Mouse (Mus musculus) heart, adult 18-20 months (tissue): Measurements from ENCODE around the gene Clec4n. TPM values are rescaled to one million over a fixed set of nuclear protein-coding genes. Genes with fewer than 3 reads are reported as not detected.
"Not testable (repeated sequence)": the region's sequence is repeated elsewhere in the genome, so short reads cannot be mapped to it uniquely, and the experiment has no call there.

Experiments
- DNase-seq, 2 experiments: peaks; one replicate each; pipeline ENCODE4 v3.0.0; 2021 to 2022; ENCODE audit warnings: mixed read lengths in 1 of 2
- total RNA-seq, 2 experiments: library from RNA; stranded (reverse); gene quantifications; 2 replicates each; pipeline ENCODE4 v1.2.3; 2021

Gene Clec4n
- total RNA-seq, 2 experiments from 2014 or later, result 0.35 to 0.85 TPM

- DNase-seq, result no peak
Observed at GRCm38 (mm10) chr6:123292751-123293400, 63.2 kb downstream of the Clec4n start.

GRCm38 (mm10) chr6:123293509-123293908 lies 63.9 kb downstream of the Clec4n start:
- not testable (repeated sequence) for DNase-seq

Other genes with a start within 250 kb of the Clec4n start
- not detected for gene Clec4a4, start 239.5 kb upstream of the Clec4n start, total RNA-seq
- not detected for gene Clec4b1, start 179.9 kb upstream of the Clec4n start, total RNA-seq
- 1 to 10 TPM; 1.3 to 1.5 TPM for gene Clec4a2, start 123.4 kb upstream of the Clec4n start, total RNA-seq
- not detected for gene Clec4b2, start 57.0 kb upstream of the Clec4n start, total RNA-seq
- under 1 TPM; 0.35 to 0.41 TPM for gene Clec4d, start 32.3 kb downstream of the Clec4n start, total RNA-seq
- gene Clec4e, start 60.0 kb downstream of the Clec4n start, total RNA-seq, result under 1 TPM; 0.37 to 0.41 TPM
- gene Vmn2r19, start 78.5 kb downstream of the Clec4n start, total RNA-seq, result not detected
- gene Vmn2r20, start 188.3 kb downstream of the Clec4n start, total RNA-seq, result not detected